Mouse (Mus musculus): ENCODE measurements at regions not wholly inside any gene's neighbourhood (a gene's known extent, or its start where the extent isn't known, plus 50 kb on each side); places are given as distances from the start of the nearest gene placed in this dataset.

- TF ChIP-seq CTCF (IDR thresholded peaks at IDR 0.05; ENCODE audit: low read depth, low read length) (no peak), EP300 (IDR thresholded peaks at IDR 0.05; ENCODE audit: insufficient read depth, low read depth, low read length) (no peak), POLR2A (IDR thresholded peaks at IDR 0.05; ENCODE audit: insufficient read depth, low read length) (no peak)
These were observed 476.3 kb downstream of the Tmem132b start for GRCm38 (mm10) chr5:126007871-126008270.

All from ES-Bruce4 (cell line).